Mouse (Mus musculus) retina, adult 2 months (tissue): ENCODE data around the gene Rab3d.
A peak's percentile ranks its signal among the peaks of the same experiment; 100 is the strongest.

ENCODE experiments used
- DNase-seq: peaks from one replicate; pipeline ENCODE4 v3.0.0-alpha.2; 2012; ENCODE audit warnings: low read depth, low spot score

Gene Rab3d

GRCm38 (mm10) chr9:21918035-21918592, at the start of gene Rab3d:
Gene Rab3d, minus strand, starts transcription at chr9:21918192.
- DNase-seq, result peak; percentile 80

GRCm38 (mm10) chr9:21963417-21963816, 45.4 kb upstream of the Rab3d start, which contains the start of gene Epor:
Gene Epor, minus strand, starts transcription at chr9:21963506.
- no peak for DNase-seq

- no peak for DNase-seq
Measured at GRCm38 (mm10) chr9:21962416-21963059, 44.5 kb upstream of the Rab3d start.

GRCm38 (mm10) chr9:21962010-21962409, 44.0 kb upstream of the Rab3d start:
- no peak for DNase-seq

GRCm38 (mm10) chr9:21961366-21961980, 43.5 kb upstream of the Rab3d start:
- DNase-seq, result no peak

GRCm38 (mm10) chr9:21960558-21961208, 42.7 kb upstream of the Rab3d start:
- no peak for DNase-seq

GRCm38 (mm10) chr9:21960135-21960534, 42.1 kb upstream of the Rab3d start:
- no peak for DNase-seq

GRCm38 (mm10) chr9:21959244-21959643, 41.3 kb upstream of the Rab3d start:
- no peak for DNase-seq

- DNase-seq, result no peak
Measured at GRCm38 (mm10) chr9:21958372-21958771, 40.4 kb upstream of the Rab3d start.

- DNase-seq, result peak; percentile 97
Measured at GRCm38 (mm10) chr9:21955570-21956281, 37.7 kb upstream of the Rab3d start, which contains the start of gene Swsap1. Gene Swsap1, plus strand, starts transcription at chr9:21955755.

- DNase-seq, result no peak
Measured at GRCm38 (mm10) chr9:21955225-21955569, 37.2 kb upstream of the Rab3d start.

- DNase-seq, result no peak
Measured at GRCm38 (mm10) chr9:21954635-21955034, 36.6 kb upstream of the Rab3d start.

GRCm38 (mm10) chr9:21953600-21953999, 35.6 kb upstream of the Rab3d start:
- no peak for DNase-seq

- DNase-seq, result no peak
Measured at GRCm38 (mm10) chr9:21951977-21952376, 34.0 kb upstream of the Rab3d start.

GRCm38 (mm10) chr9:21950322-21950721, 32.3 kb upstream of the Rab3d start:
- no peak for DNase-seq

GRCm38 (mm10) chr9:21948790-21949189, 30.8 kb upstream of the Rab3d start:
- no peak for DNase-seq

GRCm38 (mm10) chr9:21948146-21948545, 30.2 kb upstream of the Rab3d start:
- no peak for DNase-seq

GRCm38 (mm10) chr9:21947540-21948130, 29.6 kb upstream of the Rab3d start:
- no peak for DNase-seq

GRCm38 (mm10) chr9:21944267-21944666, 26.3 kb upstream of the Rab3d start:
- DNase-seq, result no peak

GRCm38 (mm10) chr9:21943638-21944037, 25.6 kb upstream of the Rab3d start:
- DNase-seq, result no peak

- no peak for DNase-seq
Measured at GRCm38 (mm10) chr9:21943046-21943445, 25.1 kb upstream of the Rab3d start.
